Mouse (Mus musculus) liver, embryonic 16.5 days (tissue): ENCODE data around the gene Cep68. TPM values are rescaled to one million over a fixed set of nuclear protein-coding genes. Genes with fewer than 3 reads are reported as not detected.

Experiments used
- ATAC-seq: fragments of 200-750 bp; cut with Nextera tagmentation; 2 replicates; pipeline ENCODE4 v1.8.0; 2017; ENCODE audit warnings: low read depth, mild to moderate bottlenecking, moderate number of reproducible peaks, moderate library complexity
- H3K27ac ChIP-seq: fragments of 300-500 bp; sonication (generic); 2 replicates; pipeline ENCODE4 v1.5.1; 2014; ENCODE audit warnings: mild to moderate bottlenecking, low read length
- H3K27me3 ChIP-seq: fragments of 300-500 bp; sonication (generic); 2 replicates; pipeline ENCODE4 v1.6.1; 2014; ENCODE audit warnings: low read depth, low read length, mixed read lengths; ENCODE audit not compliant: control insufficient read depth, insufficient read depth
- H3K36me3 ChIP-seq: fragments of 300-500 bp; sonication (generic); 2 replicates; pipeline ENCODE4 v1.6.1; 2014; ENCODE audit warnings: mild to moderate bottlenecking; ENCODE audit not compliant: control insufficient read depth, insufficient read depth
- H3K4me1 ChIP-seq: fragments of 300-500 bp; sonication (generic); 2 replicates; pipeline ENCODE4 v1.6.1; 2014; ENCODE audit warnings: low read depth, low read length, mixed read lengths; ENCODE audit not compliant: control insufficient read depth
- H3K4me2 ChIP-seq: fragments of 300-500 bp; sonication (generic); 2 replicates; pipeline ENCODE4 v1.6.1; 2014; ENCODE audit warnings: low read depth, low read length, mixed read lengths
- H3K4me3 ChIP-seq: fragments of 300-500 bp; sonication (generic); 2 replicates; pipeline ENCODE4 v1.5.1; 2014; ENCODE audit warnings: low read depth, mild to moderate bottlenecking, low read length
- H3K9ac ChIP-seq: fragments of 300-500 bp; sonication (generic); 2 replicates; pipeline ENCODE4 v1.6.1; 2014; ENCODE audit warnings: low read depth, low read length
- H3K9me3 ChIP-seq: fragments of 300-500 bp; sonication (generic); replicated peaks from 2 replicates; pipeline ENCODE4 v1.6.1; 2016; ENCODE audit warnings: low read length; ENCODE audit not compliant: control insufficient read depth
- WGBS: fragments of 180-500 bp; shearing (Covaris S2); extraction: QIAGEN DNeasy Blood & Tissue Kit; methylation state at CpG from one replicate; pipeline ENCODE4 v1.1.7; 2014; ENCODE audit not compliant: insufficient replicate concordance; 5-methylcytosine and 5-hydroxymethylcytosine counted together
- polyA plus RNA-seq: library from polyadenylated mRNA; unstranded; fragments of >200 nt; fragmentation: Nextera tagmentation; extraction: Ambion mirVana; gene quantifications from 2 replicates; pipeline ENCODE4 v1.2.1, GENCODE M21; 2015

Cep68 gene
- polyA plus RNA-seq, 1 experiment from 2014 or later: 7.4 TPM

DNA sequence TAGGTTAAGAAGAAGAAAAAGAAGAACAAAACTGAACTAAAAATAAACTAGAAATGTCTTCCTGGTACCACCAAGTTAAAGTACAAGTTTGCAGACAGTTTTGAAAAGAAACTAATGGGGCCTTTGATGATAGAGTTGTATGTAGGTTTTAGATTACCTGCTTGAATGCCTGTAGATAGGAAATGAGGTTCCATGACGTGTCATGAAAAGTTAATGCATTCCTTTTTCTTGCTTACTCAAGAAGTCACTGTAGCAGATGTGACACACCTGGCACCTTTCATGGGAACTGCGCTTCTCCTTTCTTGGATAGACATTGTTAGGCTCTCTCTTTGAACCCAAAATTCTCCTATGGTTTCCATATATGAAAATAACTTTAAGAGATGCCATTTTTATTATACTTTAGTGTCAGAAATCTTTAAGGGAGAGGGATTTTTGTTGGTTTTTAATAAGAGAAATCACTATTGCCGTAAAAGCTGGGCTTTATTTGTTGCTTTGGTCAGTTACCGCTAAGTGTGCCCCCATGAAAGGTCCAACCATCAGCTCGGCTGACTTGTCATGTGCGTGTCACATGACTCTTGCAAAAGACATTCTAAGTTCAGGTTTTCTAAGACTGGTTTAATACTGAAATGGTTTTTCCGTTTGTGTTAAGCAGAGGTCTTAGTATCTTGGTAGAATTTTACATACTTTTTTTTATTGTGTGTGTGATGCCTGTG is 46.8 kb downstream of the Cep68 start:
- no peak overlapping the region for H3K27ac ChIP-seq
- 26% methylated on average over 7 of the region's 7 CpGs for WGBS

DNA sequence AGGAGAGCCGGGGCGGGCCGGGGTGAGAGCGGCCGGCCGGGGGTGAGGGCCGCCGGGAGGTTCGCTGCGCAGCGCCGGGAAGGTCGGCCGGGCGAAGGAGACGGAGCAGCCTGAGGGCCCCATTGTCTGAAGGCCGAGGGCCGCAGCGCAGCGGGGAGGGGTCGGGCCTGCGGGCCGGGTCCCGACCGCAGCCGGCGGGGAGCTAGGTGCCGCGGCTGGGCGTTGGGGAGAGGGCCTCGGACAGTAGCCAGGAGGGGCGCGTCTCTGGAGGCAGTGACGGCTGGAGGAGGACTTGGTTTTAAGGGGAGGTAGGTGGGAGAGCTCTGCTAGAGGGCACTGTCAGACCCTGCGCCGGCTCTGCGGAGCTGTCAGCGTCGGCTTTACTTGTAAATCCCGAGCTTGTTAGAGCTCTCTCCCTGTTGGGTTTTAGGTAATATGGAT is 47.5 kb downstream of the Cep68 start:
- ATAC-seq: peak; percentile 3
- Histone ChIP-seq H3K9me3 (no peaks in the 10 kb centered on the region), H3K4me1 (peaks cover 23% of the 10 kb centered on the region), H3K36me3 (no peaks in the 10 kb centered on the region), H3K4me2 (peak overlapping the region; percentile 80), H3K27ac (peak overlapping the region; percentile 93), H3K9ac (peak overlapping the region; percentile 100), H3K27me3 (no peaks in the 10 kb centered on the region), H3K4me3 (peak overlapping the region; percentile 100)
- WGBS: 1% methylated on average over 40 of the region's 40 CpGs

More for the DNA sequence above, 46.8 kb downstream of the Cep68 start:
- Histone ChIP-seq H3K4me2 (peak overlapping the region; percentile 80), H3K9ac (peak overlapping the region; percentile 100), H3K27me3 (no peaks in the 10 kb centered on the region), H3K4me1 (peaks cover 24% of the 10 kb centered on the region), H3K4me3 (peak overlapping the region; percentile 100), H3K36me3 (no peaks in the 10 kb centered on the region), H3K9me3 (no peaks in the 10 kb centered on the region)
- no peak for ATAC-seq

DNA sequence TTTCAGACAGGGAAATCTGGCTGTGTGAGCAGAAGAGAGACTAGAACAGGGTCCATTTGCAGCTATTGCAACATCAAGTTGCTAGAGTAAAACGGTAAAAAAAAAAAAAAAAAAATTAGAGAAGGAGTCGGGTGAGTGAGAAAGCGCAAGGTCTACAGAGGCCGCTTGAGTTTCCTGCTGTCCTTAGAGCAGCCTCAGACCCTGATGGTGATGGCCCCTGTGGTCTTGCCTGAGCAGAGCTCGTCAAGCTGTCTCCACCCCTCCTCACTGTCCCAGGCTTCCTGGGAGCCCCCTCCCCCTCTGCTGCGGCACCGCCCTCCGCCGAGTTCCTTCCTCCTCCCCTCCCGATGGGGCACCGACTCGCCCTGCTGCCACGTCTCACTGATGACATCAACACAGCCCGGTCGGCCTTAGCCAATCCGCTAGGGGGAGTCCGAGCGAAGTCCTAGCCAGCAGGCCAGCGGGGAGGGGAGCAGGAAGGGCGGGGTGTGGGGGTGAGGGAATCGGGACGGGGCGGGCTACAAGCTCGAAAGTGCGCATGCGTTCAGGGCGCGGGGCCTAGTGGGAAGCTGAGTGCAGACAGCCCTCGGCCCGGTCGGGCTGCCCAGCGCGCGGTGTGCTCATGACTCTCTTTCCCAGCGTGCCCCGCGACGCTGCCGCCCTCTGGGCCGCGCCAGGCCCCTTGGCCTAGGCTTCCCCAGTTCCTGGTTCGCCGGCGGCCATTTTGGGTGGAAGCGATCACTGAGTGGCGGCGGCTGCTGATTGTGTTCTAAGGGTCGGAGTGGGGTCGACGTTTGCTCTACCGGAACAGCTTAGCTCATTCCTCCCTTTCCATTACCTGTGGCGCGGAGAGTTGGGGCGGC is 48.3 kb downstream of the Cep68 start, which contains the start of gene Rab1a:
Gene Rab1a (plus strand): TSS at position 720 of the 863 bp plus-strand sequence.
- Histone ChIP-seq H3K27me3 (no peaks in the 10 kb centered on the region), H3K9ac (peak within 1 kb of the TSS; percentile 100), H3K9me3 (no peaks in the 10 kb centered on the region), H3K4me3 (peak within 1 kb of the TSS; percentile 100), H3K36me3 (no peaks in the 10 kb centered on the region), H3K4me2 (peak within 1 kb of the TSS; percentile 80), H3K27ac (peak within 1 kb of the TSS; percentile 93), H3K4me1 (peaks cover 20% of the 10 kb centered on the region)
- peak; percentile 94 for ATAC-seq
- WGBS: under 1% methylated on average over 54 of the region's 54 CpGs

DNA sequence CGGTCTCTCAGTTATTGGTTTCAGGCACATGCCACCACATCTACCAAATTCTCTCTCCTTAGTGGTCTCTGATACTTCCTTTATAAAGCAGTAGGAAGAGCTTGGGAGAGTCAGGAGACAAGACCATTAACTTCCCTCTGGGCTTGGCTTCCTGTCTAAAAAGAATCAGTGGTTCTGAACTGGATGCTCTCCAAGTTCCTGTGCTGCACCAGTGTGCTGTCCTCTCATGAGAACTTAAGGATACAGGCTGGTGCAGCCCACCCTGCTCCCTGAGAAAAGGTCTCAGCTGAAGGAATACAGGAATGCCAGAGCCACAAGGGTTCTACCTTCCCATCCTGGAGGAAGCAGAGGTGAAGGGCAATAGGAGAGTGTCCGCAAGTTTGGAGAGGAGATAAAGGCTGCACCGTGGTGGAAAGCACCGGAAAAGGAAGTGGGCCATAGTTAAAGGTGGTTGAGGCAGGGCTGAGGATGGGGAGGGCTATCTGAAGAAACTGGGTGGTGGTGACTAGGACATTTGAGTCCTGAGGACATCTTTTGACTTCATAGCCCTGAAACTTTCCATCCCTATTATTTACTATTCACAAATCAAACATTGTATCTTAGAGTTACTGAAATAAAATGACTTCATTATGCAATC is 56.0 kb downstream of the Cep68 start:
- H3K9me3 ChIP-seq: no peaks in the 10 kb centered on the region
- H3K4me3 ChIP-seq: no peak overlapping the region
- 36% methylated on average over 4 of the region's 4 CpGs for WGBS
- H3K27ac ChIP-seq: no peak overlapping the region
- H3K9ac ChIP-seq: no peak overlapping the region
- H3K36me3 ChIP-seq: no peaks in the 10 kb centered on the region
- H3K4me1 ChIP-seq: no peaks in the 10 kb centered on the region
- no peak for ATAC-seq
- H3K27me3 ChIP-seq: no peaks in the 10 kb centered on the region
- H3K4me2 ChIP-seq: no peak overlapping the region

DNA sequence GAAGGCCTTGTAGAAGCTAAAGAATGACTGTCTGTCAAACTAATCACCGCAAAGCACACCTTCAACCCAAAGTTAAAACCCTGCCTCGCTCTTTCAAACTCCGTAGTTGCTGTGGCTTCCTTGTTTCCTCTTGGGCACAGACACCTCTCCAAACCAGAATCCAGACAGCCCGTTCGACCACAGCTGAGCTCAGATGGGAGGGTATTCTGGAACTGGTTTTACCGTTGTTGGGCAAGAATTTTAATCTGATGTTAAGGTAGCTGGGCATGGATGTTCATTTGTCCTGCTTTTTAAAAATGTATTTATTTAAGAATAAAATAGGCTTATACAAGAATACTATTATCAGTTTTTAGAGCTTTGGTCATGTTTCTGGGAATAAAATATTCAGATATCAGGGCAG is 62.0 kb downstream of the Cep68 start:
- whole genome bisulfite sequencing: 60% methylated on average over 6 of the region's 6 CpGs
- H3K27ac ChIP-seq: no peak overlapping the region
- no peaks in the 10 kb centered on the region for H3K27me3 ChIP-seq
- no peak overlapping the region for H3K9ac ChIP-seq
- no peaks in the 10 kb centered on the region for H3K9me3 ChIP-seq
- no peak overlapping the region for H3K4me2 ChIP-seq
- H3K36me3 ChIP-seq: no peaks in the 10 kb centered on the region
- no peak for ATAC-seq
- no peaks in the 10 kb centered on the region for H3K4me1 ChIP-seq
- H3K4me3 ChIP-seq: no peak overlapping the region

Other genes with a start within 250 kb of the Cep68 start
- gene Actr2, start 136.5 kb downstream of the Cep68 start, polyA plus RNA-seq: 39.9 and 56.3 TPM in 2 replicates
- gene Rab1a, start 48.0 kb downstream of the Cep68 start, polyA plus RNA-seq: 93.3 and 96.9 TPM in 2 replicates
- gene Slc1a4, start 83.3 kb upstream of the Cep68 start, polyA plus RNA-seq: 14.6 and 15.0 TPM in 2 replicates